Mouse (Mus musculus): ENCODE results near the gene Olfr1101. TPM values are rescaled to one million over a fixed set of nuclear protein-coding genes. Genes with fewer than 3 reads are reported as not detected.

Olfr1101 gene
- not detected in 2 replicates for polyA plus RNA-seq (2012)

DNA sequence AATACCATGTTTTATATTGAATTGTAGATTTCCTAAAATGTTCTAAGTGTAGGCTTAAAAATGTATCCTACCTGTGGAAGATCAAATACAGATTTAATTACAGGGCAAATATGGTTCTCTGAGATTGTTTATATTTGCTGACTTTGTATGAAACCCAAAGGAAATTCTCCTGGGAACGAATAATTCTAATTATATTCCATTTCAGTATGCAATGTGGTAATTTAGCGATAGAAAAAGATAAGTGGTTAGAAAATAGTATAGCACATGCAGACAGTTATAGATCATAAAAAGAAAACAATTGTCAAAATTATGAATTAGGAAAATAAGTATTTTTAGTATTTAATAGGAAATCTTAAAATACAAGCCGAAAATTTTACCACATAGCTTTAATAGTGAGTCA, at the start of gene Olfr1101:
TSS of gene Olfr1101 (minus strand) at position 101 of the 400 bp plus-strand sequence.
- Histone ChIP-seq H3K9me3 (ENCODE audit: control insufficient read depth, low read length) (peaks cover 3% of the 10 kb centered on the region; the same call in 1 of the 2 replicates), H3K27me3 (ENCODE audit: control insufficient read depth) (no peaks in the 10 kb centered on the region), H3K4me1 (ENCODE audit: control insufficient read depth) (no peaks in the 10 kb centered on the region), H3K4me3 (replicated peaks) (no peak within 1 kb of the TSS), H3K36me3 (ENCODE audit: control insufficient read depth) (no peaks in the 10 kb centered on the region)
- no peak for TF ChIP-seq GATA1 (IDR thresholded peaks at IDR 0.05; ENCODE audit: low read length)

DNA sequence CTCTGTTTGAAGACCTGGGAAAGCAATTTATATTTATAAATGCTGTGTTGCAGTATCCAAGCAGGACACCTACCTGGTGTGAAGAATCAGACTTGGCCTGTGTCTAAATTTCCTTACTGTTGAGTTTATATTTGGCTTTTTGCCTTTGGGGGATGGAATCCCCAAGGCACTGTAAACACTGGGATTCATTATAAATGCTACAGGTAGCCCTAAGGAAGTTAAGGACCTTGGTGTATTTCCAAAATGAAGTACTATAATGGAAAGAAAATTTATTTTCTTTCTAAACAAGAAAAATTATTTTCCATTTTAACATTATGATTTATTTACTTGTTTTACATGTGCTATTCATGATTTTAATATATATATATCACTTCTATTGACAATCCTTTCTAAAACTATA, 45.4 kb upstream of the Olfr1101 start, which contains the start of gene Olfr1105:
TSS of gene Olfr1105 (minus strand) at position 101 of the 400 bp plus-strand sequence.
- Histone ChIP-seq H3K27me3 (ENCODE audit: control insufficient read depth) (no peaks in the 10 kb centered on the region), H3K4me3 (replicated peaks) (no peak within 1 kb of the TSS), H3K36me3 (ENCODE audit: control insufficient read depth) (no peaks in the 10 kb centered on the region), H3K9me3 (ENCODE audit: control insufficient read depth, low read length) (no peaks in the 10 kb centered on the region), H3K4me1 (ENCODE audit: control insufficient read depth) (no peaks in the 10 kb centered on the region)
- TF ChIP-seq GATA1 (IDR thresholded peaks at IDR 0.05; ENCODE audit: low read length), result no peak
- TF ChIP-seq TAL1 (IDR thresholded peaks at IDR 0.05; ENCODE audit: low read length), result no peak

DNA sequence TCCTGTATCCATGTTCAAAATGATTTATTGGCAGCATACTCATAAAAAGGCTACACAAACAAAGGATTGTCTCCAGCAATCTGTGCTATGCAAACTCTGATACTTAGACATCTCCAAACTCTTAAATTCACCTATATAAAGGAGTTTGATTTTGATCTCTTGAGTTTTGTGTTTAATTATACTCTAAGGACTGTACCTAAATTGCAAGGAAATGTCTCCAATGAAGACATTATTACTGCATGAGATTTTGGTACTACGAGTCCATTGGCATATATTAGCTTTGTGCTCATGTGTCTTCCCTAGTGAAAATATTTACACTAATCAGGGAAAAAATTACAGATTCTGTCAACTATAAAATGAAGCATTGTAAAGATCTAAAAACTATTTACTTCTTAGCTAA, 36.0 kb upstream of the Olfr1101 start, which contains the start of gene Olfr1104:
TSS of gene Olfr1104 (minus strand) at position 101 of the 400 bp plus-strand sequence.
- TF ChIP-seq GATA1 (IDR thresholded peaks at IDR 0.05; ENCODE audit: low read length) (no peak), TAL1 (IDR thresholded peaks at IDR 0.05; ENCODE audit: low read length) (no peak)
- Histone ChIP-seq H3K27me3 (ENCODE audit: control insufficient read depth) (no peaks in the 10 kb centered on the region), H3K9me3 (ENCODE audit: control insufficient read depth, low read length) (no peaks in the 10 kb centered on the region), H3K4me3 (replicated peaks) (no peak within 1 kb of the TSS), H3K4me1 (ENCODE audit: control insufficient read depth) (no peaks in the 10 kb centered on the region), H3K36me3 (ENCODE audit: control insufficient read depth) (no peaks in the 10 kb centered on the region)

DNA sequence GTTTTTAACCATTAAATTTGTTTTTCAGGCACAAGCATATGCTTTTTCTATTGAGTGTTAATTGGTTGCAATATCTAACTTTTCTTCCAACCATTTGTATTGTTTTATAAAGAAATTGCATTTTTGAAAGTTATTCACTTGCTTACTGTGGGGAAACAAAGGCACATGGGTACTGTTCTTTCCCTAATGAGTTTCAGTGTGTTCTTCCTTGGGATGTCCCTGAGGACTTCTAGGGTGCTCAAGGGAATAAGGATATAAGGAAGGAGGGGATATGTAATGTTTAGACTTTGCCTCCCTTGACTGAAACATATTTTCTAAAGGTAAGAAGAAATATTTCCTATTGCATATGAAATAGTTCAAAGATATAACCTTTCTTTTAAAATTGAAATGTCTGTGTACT, 7.1 kb upstream of the Olfr1101 start, which contains the start of gene Olfr1102:
TSS of gene Olfr1102 (plus strand) at position 301 of the 400 bp plus-strand sequence.
- Histone ChIP-seq H3K4me3 (replicated peaks) (no peak within 1 kb of the TSS), H3K36me3 (ENCODE audit: control insufficient read depth) (no peaks in the 10 kb centered on the region), H3K4me1 (ENCODE audit: control insufficient read depth) (no peaks in the 10 kb centered on the region), H3K9me3 (ENCODE audit: control insufficient read depth, low read length) (0 out of 2 replicates have a peak, but pooled peaks cover 3% of the 10 kb centered on the region), H3K27me3 (ENCODE audit: control insufficient read depth) (no peaks in the 10 kb centered on the region)
- TF ChIP-seq GATA1 (IDR thresholded peaks at IDR 0.05; ENCODE audit: low read length) (no peak), TAL1 (IDR thresholded peaks at IDR 0.05; ENCODE audit: low read length) (no peak)

DNA sequence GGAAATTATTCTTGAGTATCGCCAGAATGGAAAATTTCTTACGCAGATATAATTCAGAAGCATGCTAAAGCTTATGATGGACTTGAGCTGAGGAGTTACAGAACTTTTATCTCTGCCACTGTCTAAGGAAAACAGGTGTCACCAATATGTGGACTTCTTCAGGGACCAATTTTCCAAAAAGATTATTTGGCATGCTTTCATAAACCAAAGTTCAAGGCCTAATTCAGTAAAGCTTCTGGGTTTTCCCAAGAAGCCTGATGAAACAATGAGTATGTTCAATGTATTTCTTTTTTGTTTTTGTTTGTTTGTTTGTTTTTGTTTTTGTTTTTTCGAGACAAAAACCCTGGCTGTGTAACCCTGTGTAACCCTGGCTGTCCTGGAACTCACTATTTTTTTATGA, 11.2 kb downstream of the Olfr1101 start, which contains the start of gene Olfr1100:
TSS of gene Olfr1100 (minus strand) at position 101 of the 400 bp plus-strand sequence.
- H3K27me3 ChIP-seq (ENCODE audit: control insufficient read depth), result no peaks in the 10 kb centered on the region
- H3K4me1 ChIP-seq (ENCODE audit: control insufficient read depth), result no peaks in the 10 kb centered on the region
- H3K9me3 ChIP-seq (ENCODE audit: control insufficient read depth, low read length), result no peaks in the 10 kb centered on the region
- no peak within 1 kb of the TSS for H3K4me3 ChIP-seq (replicated peaks)
- no peaks in the 10 kb centered on the region for H3K36me3 ChIP-seq (ENCODE audit: control insufficient read depth)
- TF ChIP-seq GATA1 (IDR thresholded peaks at IDR 0.05; ENCODE audit: low read length) (no peak), TAL1 (IDR thresholded peaks at IDR 0.05; ENCODE audit: low read length) (no peak)

DNA sequence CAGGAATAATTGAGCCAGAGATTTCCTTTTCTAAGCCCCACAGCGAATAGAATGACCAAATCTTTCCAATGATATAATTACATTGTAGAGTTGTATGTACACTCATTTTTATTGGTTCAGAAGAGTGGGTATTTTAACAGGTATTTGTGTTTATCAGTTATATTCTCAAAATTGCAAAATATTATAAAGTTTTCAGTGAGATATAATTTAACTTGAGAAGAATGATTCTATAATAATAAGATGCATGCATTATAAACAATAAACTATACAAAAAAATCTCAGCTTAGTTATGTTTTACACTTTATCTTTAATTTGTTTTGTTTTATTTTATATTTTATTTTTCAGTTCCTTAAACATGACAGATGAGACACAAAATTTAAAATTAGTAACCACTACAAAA, 30.4 kb downstream of the Olfr1101 start, which contains the start of gene Olfr1099:
TSS of gene Olfr1099 (minus strand) at position 101 of the 400 bp plus-strand sequence.
- no peak within 1 kb of the TSS for H3K4me3 ChIP-seq (replicated peaks)
- 0 out of 2 replicates have a peak, but pooled peaks cover 2% of the 10 kb centered on the region for H3K9me3 ChIP-seq (ENCODE audit: control insufficient read depth, low read length)
- no peak for TF ChIP-seq GATA1 (IDR thresholded peaks at IDR 0.05; ENCODE audit: low read length)
- TF ChIP-seq TAL1 (IDR thresholded peaks at IDR 0.05; ENCODE audit: low read length), result no peak
- H3K36me3 ChIP-seq (ENCODE audit: control insufficient read depth), result no peaks in the 10 kb centered on the region
- no peaks in the 10 kb centered on the region for H3K27me3 ChIP-seq (ENCODE audit: control insufficient read depth)
- H3K4me1 ChIP-seq (ENCODE audit: control insufficient read depth), result no peaks in the 10 kb centered on the region

Other genes with a start within 250 kb of the Olfr1101 start
- gene Olfr1090, start 232.2 kb downstream of the Olfr1101 start, polyA plus RNA-seq (2012), result not detected in 2 replicates
- not detected in 2 replicates for gene Olfr1093, start 208.7 kb downstream of the Olfr1101 start, polyA plus RNA-seq (2012)
- not detected in 2 replicates for gene Olfr141, start 181.2 kb downstream of the Olfr1101 start, polyA plus RNA-seq (2012)
- 0.03 TPM in 1 of 2 replicates, not detected in the other for gene Olfr1094, start 166.6 kb downstream of the Olfr1101 start, polyA plus RNA-seq (2012)
- not detected in 2 replicates for gene Olfr1095, start 139.5 kb downstream of the Olfr1101 start, polyA plus RNA-seq (2012)
- gene Gm13723, start 116.4 kb downstream of the Olfr1101 start, polyA plus RNA-seq (2012), result not detected in 2 replicates
- gene Olfr1097, start 99.0 kb downstream of the Olfr1101 start, polyA plus RNA-seq (2012), result not detected in 2 replicates
- not detected in 2 replicates for gene Olfr1098, start 66.7 kb downstream of the Olfr1101 start, polyA plus RNA-seq (2012)
- gene Olfr1099, start 30.5 kb downstream of the Olfr1101 start, polyA plus RNA-seq (2012), result 0.01 TPM in 1 of 2 replicates, not detected in the other
- gene Olfr1100, start 11.3 kb downstream of the Olfr1101 start, polyA plus RNA-seq (2012), result not detected in 2 replicates
- not detected in 2 replicates for gene Olfr1102, start 7.2 kb upstream of the Olfr1101 start, polyA plus RNA-seq (2012)
- not detected in 2 replicates for gene Olfr1104, start 35.9 kb upstream of the Olfr1101 start, polyA plus RNA-seq (2012)
- not detected in 2 replicates for gene Olfr1105, start 45.3 kb upstream of the Olfr1101 start, polyA plus RNA-seq (2012)
- gene Olfr1106, start 61.1 kb upstream of the Olfr1101 start, polyA plus RNA-seq (2012), result not detected in 2 replicates
- not detected in 2 replicates for gene Olfr1107, start 84.6 kb upstream of the Olfr1101 start, polyA plus RNA-seq (2012)
- not detected in 2 replicates for gene Olfr1109, start 104.8 kb upstream of the Olfr1101 start, polyA plus RNA-seq (2012)
- gene Olfr259, start 123.3 kb upstream of the Olfr1101 start, polyA plus RNA-seq (2012), result 0.04 TPM in 1 of 2 replicates, not detected in the other
- gene Olfr1110, start 149.1 kb upstream of the Olfr1101 start, polyA plus RNA-seq (2012), result not detected in 2 replicates
- gene Olfr1111, start 161.4 kb upstream of the Olfr1101 start, polyA plus RNA-seq (2012), result not detected in 2 replicates
- not detected in 2 replicates for gene Olfr1112, start 196.6 kb upstream of the Olfr1101 start, polyA plus RNA-seq (2012)
- gene Olfr1113, start 217.7 kb upstream of the Olfr1101 start, polyA plus RNA-seq (2012), result not detected in 2 replicates

Measured in erythroblast, embryonic 14.5 days (primary cell).